Mouse (Mus musculus) embryonic facial prominence, embryonic 12.5 days (tissue): ENCODE measurements around the gene Glyat. TPM values are rescaled to one million over a fixed set of nuclear protein-coding genes. Genes with fewer than 3 reads are reported as not detected.
"Not testable (repeated sequence)": the region's sequence is repeated elsewhere in the genome, so short reads cannot be mapped to it uniquely, and the experiment has no call there.

Experiments used
- ATAC-seq: fragments of 200-750 bp; cut with Nextera tagmentation; 2 replicates; pipeline ENCODE4 v1.8.0; 2017; ENCODE audit not compliant: insufficient number of reproducible peaks, insufficient read depth, low FRiP score, low TSS enrichment
- H3K27ac ChIP-seq: fragments of 300-500 bp; sonication (generic); 2 replicates; pipeline ENCODE4 v1.5.1; 2016; ENCODE audit warnings: mild to moderate bottlenecking
- H3K27me3 ChIP-seq: fragments of 300-500 bp; sonication (generic); 2 replicates; pipeline ENCODE4 v1.6.1; 2016; ENCODE audit warnings: mild to moderate bottlenecking, moderate library complexity
- H3K36me3 ChIP-seq: fragments of 300-500 bp; sonication (generic); 2 replicates; pipeline ENCODE4 v1.6.1; 2016; ENCODE audit warnings: mild to moderate bottlenecking
- H3K4me1 ChIP-seq: fragments of 300-500 bp; sonication (generic); 2 replicates; pipeline ENCODE4 v1.6.1; 2016
- H3K4me2 ChIP-seq: fragments of 300-500 bp; sonication (generic); replicated peaks from 2 replicates; pipeline ENCODE4 v1.6.1; 2016; ENCODE audit warnings: mild to moderate bottlenecking, moderate library complexity
- H3K4me3 ChIP-seq: fragments of 300-500 bp; sonication (generic); 2 replicates; pipeline ENCODE4 v1.5.1; 2016; ENCODE audit warnings: mild to moderate bottlenecking
- H3K9ac ChIP-seq: fragments of 300-500 bp; sonication (generic); 2 replicates; pipeline ENCODE4 v1.6.1; 2016; ENCODE audit warnings: mild to moderate bottlenecking, moderate library complexity
- H3K9me3 ChIP-seq: fragments of 300-500 bp; sonication (generic); 2 replicates; pipeline ENCODE4 v1.6.1; 2016; ENCODE audit warnings: mild to moderate bottlenecking, moderate library complexity
- WGBS: fragments of 180-500 bp; shearing (Covaris S2); methylation state at CpG from one replicate; pipeline ENCODE4 v1.1.7; 2016; 5-methylcytosine and 5-hydroxymethylcytosine counted together
- polyA plus RNA-seq: library from polyadenylated mRNA; unstranded; fragments of >200 nt; fragmentation: Nextera tagmentation; extraction: Ambion mirVana; gene quantifications from 2 replicates; pipeline ENCODE4 v1.2.1, GENCODE M21; 2016

Glyat gene
- polyA plus RNA-seq, 1 experiment from 2014 or later = not detected

- no peak for ATAC-seq
- Histone ChIP-seq H3K36me3 (no peaks in the 10 kb centered on the region), H3K4me3 (no peak overlapping the region), H3K9me3 (no peaks in the 10 kb centered on the region), H3K4me1 (no peaks in the 10 kb centered on the region), H3K27me3 (no peaks in the 10 kb centered on the region), H3K27ac (no peak overlapping the region), H3K4me2 (no peak overlapping the region), H3K9ac (no peak overlapping the region)
- WGBS = 81% methylated on average over 1 of the region's 1 CpGs
These were observed 19.5 kb upstream of the Glyat start for GRCm38 (mm10) chr19:12613646-12614045.

GRCm38 (mm10) chr19:12634259-12634658 is 1.2 kb downstream of the Glyat start:
- H3K4me2 ChIP-seq = no peak overlapping the region
- H3K27me3 ChIP-seq = no peaks in the 10 kb centered on the region
- H3K36me3 ChIP-seq = no peaks in the 10 kb centered on the region
- no peaks in the 10 kb centered on the region for H3K9me3 ChIP-seq
- no peak for ATAC-seq
- no peak overlapping the region for H3K27ac ChIP-seq
- WGBS = 86% methylated on average over 3 of the region's 3 CpGs
- no peaks in the 10 kb centered on the region for H3K4me1 ChIP-seq
- H3K9ac ChIP-seq = no peak overlapping the region
- no peak overlapping the region for H3K4me3 ChIP-seq

- Histone ChIP-seq H3K27ac (no peak overlapping the region), H3K9me3 (no peaks in the 10 kb centered on the region), H3K27me3 (no peaks in the 10 kb centered on the region), H3K9ac (no peak overlapping the region), H3K4me1 (no peaks in the 10 kb centered on the region), H3K4me3 (no peak overlapping the region), H3K36me3 (no peaks in the 10 kb centered on the region), H3K4me2 (no peak overlapping the region)
- WGBS = 85% methylated on average over 4 of the region's 4 CpGs
- ATAC-seq = no peak
These were observed 1.9 kb downstream of the Glyat start for GRCm38 (mm10) chr19:12634963-12635362.

DNA sequence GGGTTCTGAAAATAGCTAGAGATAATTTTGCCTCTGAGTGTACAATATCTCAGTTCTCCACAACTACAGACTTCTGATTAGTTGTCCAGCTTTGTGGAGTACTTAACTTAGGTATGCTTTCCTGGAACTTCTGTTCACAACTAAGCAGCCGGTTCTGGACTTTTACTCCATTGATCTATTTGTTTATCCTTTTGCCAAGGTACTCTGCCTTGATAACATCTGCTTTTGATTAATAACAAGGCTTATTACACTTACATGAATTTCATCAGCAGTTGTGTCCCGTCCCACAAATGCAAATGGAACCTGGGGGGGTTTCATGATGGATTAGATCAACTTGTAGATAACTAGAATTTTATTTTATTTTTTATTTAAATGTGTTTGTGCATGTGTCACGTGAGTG is 3.8 kb downstream of the Glyat start:
- no peak for ATAC-seq
- Histone ChIP-seq H3K9me3 (no peaks in the 10 kb centered on the region), H3K27ac (no peak overlapping the region), H3K27me3 (no peaks in the 10 kb centered on the region), H3K9ac (no peak overlapping the region), H3K4me3 (no peak overlapping the region), H3K36me3 (no peaks in the 10 kb centered on the region), H3K4me1 (no peaks in the 10 kb centered on the region), H3K4me2 (no peak overlapping the region)
- WGBS = 63% methylated on average over 3 of the region's 3 CpGs

DNA sequence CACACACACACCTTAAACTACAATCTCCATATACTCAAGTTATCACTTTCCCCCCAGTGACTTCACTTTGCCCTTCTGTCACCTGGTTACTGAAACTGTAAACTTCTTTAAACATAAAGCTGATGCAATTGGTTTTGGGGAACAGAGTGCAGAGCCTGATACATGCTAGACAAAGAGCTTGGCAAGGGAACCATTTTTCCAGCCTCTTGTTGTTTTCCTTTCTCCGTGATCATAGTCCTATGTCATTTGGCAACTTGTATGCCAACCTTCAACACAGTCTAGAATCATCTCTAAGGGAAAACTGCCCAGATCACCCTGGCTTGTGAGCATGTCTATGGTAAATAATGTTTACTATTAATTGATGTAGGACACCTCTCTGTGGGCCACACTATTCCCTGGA is 4.9 kb downstream of the Glyat start:
- H3K27me3 ChIP-seq = no peaks in the 10 kb centered on the region
- no peaks in the 10 kb centered on the region for H3K36me3 ChIP-seq
- ATAC-seq = no peak
- no peak overlapping the region for H3K9ac ChIP-seq
- no peak overlapping the region for H3K27ac ChIP-seq
- 84% methylated on average over 1 of the region's 1 CpGs for WGBS
- H3K4me2 ChIP-seq = no peak overlapping the region
- no peaks in the 10 kb centered on the region for H3K4me1 ChIP-seq
- H3K9me3 ChIP-seq = no peaks in the 10 kb centered on the region
- H3K4me3 ChIP-seq = no peak overlapping the region

- H3K27me3 ChIP-seq = no peaks in the 10 kb centered on the region
- H3K4me1 ChIP-seq = no peaks in the 10 kb centered on the region
- H3K9me3 ChIP-seq = no peaks in the 10 kb centered on the region
- no peak overlapping the region for H3K27ac ChIP-seq
- H3K4me3 ChIP-seq = no peak overlapping the region
- no peak for ATAC-seq
- no peak overlapping the region for H3K4me2 ChIP-seq
- no peaks in the 10 kb centered on the region for H3K36me3 ChIP-seq
- H3K9ac ChIP-seq = no peak overlapping the region
These were observed 16.4 kb downstream of the Glyat start for GRCm38 (mm10) chr19:12649511-12649910.

DNA sequence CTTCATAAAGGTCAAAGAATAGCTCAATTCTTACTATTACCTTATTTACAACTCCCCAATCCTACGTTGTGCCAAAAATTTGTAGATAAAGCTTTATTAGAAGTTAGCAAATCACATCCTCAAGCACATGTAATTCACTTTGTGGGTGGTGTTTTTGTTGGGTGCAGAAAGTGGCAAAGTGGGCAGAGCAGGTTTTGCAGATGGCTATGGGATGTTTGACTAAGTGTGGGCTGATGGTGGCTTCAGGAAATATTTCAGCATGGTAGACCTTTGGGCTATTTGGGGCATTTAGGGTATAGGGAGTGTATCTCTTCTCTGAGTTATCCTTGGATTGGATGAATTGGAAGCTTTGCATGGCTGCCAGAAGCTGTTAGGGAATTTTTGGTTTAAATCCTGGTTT is 33.0 kb downstream of the Glyat start:
- H3K27me3 ChIP-seq = no peaks in the 10 kb centered on the region
- WGBS = 90% methylated on average over 1 of the region's 1 CpGs
- H3K36me3 ChIP-seq = no peaks in the 10 kb centered on the region
- no peaks in the 10 kb centered on the region for H3K4me1 ChIP-seq
- H3K9ac ChIP-seq = no peak overlapping the region
- H3K4me2 ChIP-seq = no peak overlapping the region
- ATAC-seq = no peak
- H3K27ac ChIP-seq = no peak overlapping the region
- H3K9me3 ChIP-seq = no peaks in the 10 kb centered on the region; the same call in 1 of the 2 replicates
- H3K4me3 ChIP-seq = no peak overlapping the region

DNA sequence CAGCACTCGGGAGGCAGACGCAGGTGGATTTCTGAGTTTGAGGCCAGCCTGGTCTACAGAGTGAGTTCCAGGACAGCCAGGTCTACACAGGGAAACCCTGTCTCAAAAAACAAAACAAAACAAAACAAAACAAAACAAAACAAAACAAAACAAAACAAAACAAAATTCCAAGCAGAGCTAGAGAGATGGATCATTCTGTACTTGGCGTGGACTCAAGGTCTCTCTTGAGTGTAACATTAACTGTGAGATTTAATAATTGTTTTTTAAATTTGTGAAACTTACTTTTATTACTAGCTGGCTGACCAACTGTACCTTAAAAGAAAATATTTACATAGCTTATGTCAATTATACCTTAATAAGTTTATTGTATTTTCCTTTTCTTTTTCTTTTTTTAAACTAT is 35.5 kb downstream of the Glyat start:
- not testable (repeated sequence) for H3K4me2 ChIP-seq, H3K4me3 ChIP-seq, H3K27ac ChIP-seq, H3K4me1 ChIP-seq, H3K9me3 ChIP-seq, H3K27me3 ChIP-seq, H3K9ac ChIP-seq, H3K36me3 ChIP-seq, ATAC-seq
- 88% methylated on average over 3 of the region's 3 CpGs for WGBS

- Histone ChIP-seq H3K4me3 (no peak within 1 kb of the TSS), H3K27ac (no peak within 1 kb of the TSS), H3K9ac (no peak within 1 kb of the TSS), H3K36me3 (no peaks in the 10 kb centered on the region), H3K4me1 (no peaks in the 10 kb centered on the region), H3K27me3 (no peaks in the 10 kb centered on the region), H3K9me3 (no peaks in the 10 kb centered on the region), H3K4me2 (no peak within 1 kb of the TSS)
- no peak for ATAC-seq
These were observed 37.0 kb downstream of the Glyat start, which contains the start of gene Olfr1442 for GRCm38 (mm10) chr19:12670139-12670538. Gene Olfr1442, plus strand, starts transcription at chr19:12670439.

- no peak for ATAC-seq
- H3K27ac ChIP-seq = no peak overlapping the region
- no peaks in the 10 kb centered on the region for H3K4me1 ChIP-seq
- H3K27me3 ChIP-seq = no peaks in the 10 kb centered on the region
- H3K36me3 ChIP-seq = no peaks in the 10 kb centered on the region
- WGBS = 87% methylated on average over 4 of the region's 4 CpGs
- H3K9ac ChIP-seq = no peak overlapping the region
- no peak overlapping the region for H3K4me3 ChIP-seq
- no peaks in the 10 kb centered on the region for H3K9me3 ChIP-seq
- no peak overlapping the region for H3K4me2 ChIP-seq
These were observed 37.9 kb downstream of the Glyat start for GRCm38 (mm10) chr19:12671051-12671450.

DNA sequence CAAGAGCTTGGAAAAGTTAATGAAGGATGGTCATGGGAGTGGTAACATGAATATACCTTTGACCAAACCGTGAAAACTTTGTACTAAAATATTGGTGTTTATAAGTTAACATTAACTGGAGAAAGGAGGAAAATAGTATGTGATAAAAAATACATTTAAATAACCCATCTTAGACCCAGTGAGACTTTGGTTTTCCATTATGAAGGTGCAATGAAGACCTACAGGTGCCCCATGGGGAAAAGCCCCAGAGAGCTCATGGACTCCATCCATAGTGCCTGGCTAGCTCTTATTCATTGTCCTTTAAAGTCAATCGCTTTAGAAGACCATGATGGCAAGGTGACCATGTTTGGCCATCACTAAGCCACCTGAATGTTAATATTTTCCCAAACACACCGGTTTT is 44.7 kb downstream of the Glyat start, which contains the start of gene Olfr1443:
Gene Olfr1443 (plus strand): TSS at position 301 of the 400 bp plus-strand sequence.
- Histone ChIP-seq H3K4me2 (no peak within 1 kb of the TSS), H3K27ac (no peak within 1 kb of the TSS), H3K9ac (no peak within 1 kb of the TSS), H3K36me3 (no peaks in the 10 kb centered on the region), H3K4me1 (no peaks in the 10 kb centered on the region), H3K27me3 (no peaks in the 10 kb centered on the region), H3K4me3 (no peak within 1 kb of the TSS), H3K9me3 (no peaks in the 10 kb centered on the region)
- WGBS = 65% methylated on average over 3 of the region's 3 CpGs
- no peak for ATAC-seq

- no peaks in the 10 kb centered on the region for H3K9me3 ChIP-seq
- H3K4me2 ChIP-seq = no peak overlapping the region
- H3K36me3 ChIP-seq = no peaks in the 10 kb centered on the region
- ATAC-seq = no peak
- H3K27me3 ChIP-seq = no peaks in the 10 kb centered on the region
- no peak overlapping the region for H3K27ac ChIP-seq
- H3K4me1 ChIP-seq = no peaks in the 10 kb centered on the region
- no peak overlapping the region for H3K9ac ChIP-seq
- no peak overlapping the region for H3K4me3 ChIP-seq
These were observed 51.5 kb downstream of the Glyat start for GRCm38 (mm10) chr19:12684638-12685037.

GRCm38 (mm10) chr19:12685231-12685630 is 52.1 kb downstream of the Glyat start:
- Histone ChIP-seq H3K27me3 (no peaks in the 10 kb centered on the region), H3K9ac (no peak overlapping the region), H3K4me3 (no peak overlapping the region), H3K4me2 (no peak overlapping the region), H3K9me3 (no peaks in the 10 kb centered on the region), H3K4me1 (no peaks in the 10 kb centered on the region), H3K27ac (no peak overlapping the region), H3K36me3 (no peaks in the 10 kb centered on the region)
- ATAC-seq = no peak
